Mouse (Mus musculus) adrenal gland, postnatal 4 days (tissue): ENCODE results near the gene Phlda3. TPM values are rescaled to one million over a fixed set of nuclear protein-coding genes. Genes with fewer than 3 reads are reported as not detected.

Experiments
- DNase-seq, 2 experiments: peaks; one replicate each; pipeline ENCODE4 v3.0.0; 2021 to 2022; ENCODE audit warnings: low spot score in 2 of 2, mixed read lengths in 2 of 2
- total RNA-seq, 2 experiments: library from RNA; stranded (reverse); gene quantifications; 2 replicates each; pipeline ENCODE4 v1.2.3; 2021

Phlda3 gene
- total RNA-seq, 2 experiments from 2014 or later = 25.1 to 33.6 TPM

GRCm38 (mm10) chr1:135755913-135756312 lies 10.0 kb upstream of the Phlda3 start:
- no peak for DNase-seq

- no peak for DNase-seq
Measured at GRCm38 (mm10) chr1:135757287-135757686, 8.6 kb upstream of the Phlda3 start.

GRCm38 (mm10) chr1:135759685-135760084 lies 6.2 kb upstream of the Phlda3 start:
- no peak for DNase-seq

- no peak for DNase-seq
Measured at GRCm38 (mm10) chr1:135760216-135760615, 5.7 kb upstream of the Phlda3 start.

- no peak for DNase-seq
Measured at GRCm38 (mm10) chr1:135761728-135762127, 4.2 kb upstream of the Phlda3 start.

GRCm38 (mm10) chr1:135763503-135764205 lies 2.3 kb upstream of the Phlda3 start:
- DNase-seq = no peak

- DNase-seq = no peak
Measured at GRCm38 (mm10) chr1:135764206-135764528, 1.8 kb upstream of the Phlda3 start.

GRCm38 (mm10) chr1:135766592-135767306 lies 830 bp downstream of the Phlda3 start:
- no peak for DNase-seq

- DNase-seq = no peak
Measured at GRCm38 (mm10) chr1:135767324-135767890, 1.5 kb downstream of the Phlda3 start.

GRCm38 (mm10) chr1:135768400-135768799 lies 2.5 kb downstream of the Phlda3 start:
- DNase-seq = no peak

- no peak for DNase-seq
Measured at GRCm38 (mm10) chr1:135770237-135770636, 4.3 kb downstream of the Phlda3 start.

- peak in 1 of 2 experiments; percentile 24 for DNase-seq
Measured at GRCm38 (mm10) chr1:135770896-135771572, 5.1 kb downstream of the Phlda3 start.

GRCm38 (mm10) chr1:135771573-135771970 lies 5.7 kb downstream of the Phlda3 start:
- no peak for DNase-seq

GRCm38 (mm10) chr1:135776596-135776995 lies 10.7 kb downstream of the Phlda3 start:
- no peak for DNase-seq

- DNase-seq = no peak
Measured at GRCm38 (mm10) chr1:135777046-135777445, 11.1 kb downstream of the Phlda3 start.

GRCm38 (mm10) chr1:135778780-135779535 lies 13.0 kb downstream of the Phlda3 start, which contains the start of gene Tnni1:
Tnni1 (plus strand) TSS chr1:135779434.
- DNase-seq = no peak

GRCm38 (mm10) chr1:135780649-135781048 lies 14.7 kb downstream of the Phlda3 start:
- no peak for DNase-seq

GRCm38 (mm10) chr1:135781220-135781619 lies 15.3 kb downstream of the Phlda3 start:
- peak; percentile 40 to 44 for DNase-seq

- DNase-seq = no peak
Measured at GRCm38 (mm10) chr1:135782816-135783215, 16.9 kb downstream of the Phlda3 start.

- DNase-seq = peak in 1 of 2 experiments; percentile 60
Measured at GRCm38 (mm10) chr1:135787799-135788198, 21.9 kb downstream of the Phlda3 start.

GRCm38 (mm10) chr1:135788708-135789107 lies 22.8 kb downstream of the Phlda3 start:
- no peak for DNase-seq
